Mouse (Mus musculus) olfactory bulb, adult 2 months (tissue): ENCODE measurements at regions not wholly inside any gene's neighbourhood (a gene's known extent, or its start where the extent isn't known, plus 50 kb on each side); places are given as distances from the start of the nearest gene placed in this dataset.

ENCODE experiments used
- H3K27ac ChIP-seq: fragments of 200-500 bp; 2 replicates; pipeline ENCODE4 v1.5.1; 2012; ENCODE audit warnings: low read depth, low read length; ENCODE audit not compliant: insufficient read depth
- H3K4me1 ChIP-seq: fragments of 200-500 bp; 2 replicates; pipeline ENCODE4 v1.6.1; 2012; ENCODE audit warnings: low read length; ENCODE audit not compliant: control insufficient read depth, insufficient read depth
- H3K4me3 ChIP-seq: fragments of 200-500 bp; 2 replicates; pipeline ENCODE4 v1.5.1; 2012; ENCODE audit warnings: mild to moderate bottlenecking, low read depth, low read length, moderate library complexity; ENCODE audit not compliant: insufficient read depth
- CTCF ChIP-seq: fragments of 200-500 bp; IDR thresholded peaks from 2 replicates; pipeline ENCODE4 v1.5.1; 2012; ENCODE audit warnings: low read depth, mild to moderate bottlenecking, low read length, moderate library complexity; ENCODE audit not compliant: insufficient read depth
- POLR2A ChIP-seq: fragments of 200-500 bp; IDR thresholded peaks from 2 replicates; pipeline ENCODE4 v1.6.1; 2012; ENCODE audit warnings: mild to moderate bottlenecking, low read depth, low read length, moderate library complexity; ENCODE audit not compliant: insufficient read depth
- WGBS: fragments of 180-500 bp; shearing (Covaris S2); methylation state at CpG from one replicate; pipeline ENCODE4 v1.1.7; 2018; 5-methylcytosine and 5-hydroxymethylcytosine counted together

- 47% methylated on average over 1 of the region's 1 CpGs for WGBS
Observed at GRCm38 (mm10) chr10:111831105-111831504, 141.4 kb upstream of the Krr1 start.

GRCm38 (mm10) chr10:111833611-111834010 is 138.9 kb upstream of the Krr1 start:
- Histone ChIP-seq H3K27ac (no peak overlapping the region), H3K4me1 (0 out of 2 replicates have a peak, but pooled peaks cover 2% of the 10 kb centered on the region), H3K4me3 (no peak overlapping the region)
- 98% methylated on average over 2 of the region's 2 CpGs for WGBS
- TF ChIP-seq POLR2A: no peak
- TF ChIP-seq CTCF: no peak

More at GRCm38 (mm10) chr10:111831105-111831504, 141.4 kb upstream of the Krr1 start:
- Histone ChIP-seq H3K4me3 (no peak overlapping the region), H3K4me1 (0 out of 2 replicates have a peak, but pooled peaks cover 2% of the 10 kb centered on the region), H3K27ac (no peak overlapping the region)
- TF ChIP-seq POLR2A (no peak), CTCF (no peak)

GRCm38 (mm10) chr10:111834280-111834679 is 138.2 kb upstream of the Krr1 start:
- Histone ChIP-seq H3K4me1 (0 out of 2 replicates have a peak, but pooled peaks cover 2% of the 10 kb centered on the region), H3K4me3 (no peak overlapping the region), H3K27ac (no peak overlapping the region)
- TF ChIP-seq CTCF (no peak), POLR2A (no peak)
- WGBS: 86% methylated on average over 5 of the region's 5 CpGs

GRCm38 (mm10) chr10:111834925-111835823 is 137.3 kb upstream of the Krr1 start:
- Histone ChIP-seq H3K4me1 (0 out of 2 replicates have a peak, but pooled peaks cover 2% of the 10 kb centered on the region), H3K4me3 (no peak overlapping the region), H3K27ac (no peak overlapping the region)
- 62% methylated on average over 11 of the region's 11 CpGs for WGBS
- TF ChIP-seq CTCF (no peak), POLR2A (no peak)

GRCm38 (mm10) chr10:111836191-111836590 is 136.3 kb upstream of the Krr1 start:
- TF ChIP-seq POLR2A (no peak), CTCF (no peak)
- Histone ChIP-seq H3K4me1 (0 out of 2 replicates have a peak, but pooled peaks cover 2% of the 10 kb centered on the region), H3K4me3 (no peak overlapping the region), H3K27ac (no peak overlapping the region)
- WGBS: 65% methylated on average over 5 of the region's 5 CpGs

GRCm38 (mm10) chr10:111836802-111837201 is 135.7 kb upstream of the Krr1 start:
- Histone ChIP-seq H3K27ac (no peak overlapping the region), H3K4me3 (no peak overlapping the region), H3K4me1 (0 out of 2 replicates have a peak, but pooled peaks cover 2% of the 10 kb centered on the region)
- no peak for TF ChIP-seq CTCF
- no peak for TF ChIP-seq POLR2A
- WGBS: 72% methylated on average over 4 of the region's 4 CpGs

GRCm38 (mm10) chr10:111842321-111842775 is 130.1 kb upstream of the Krr1 start:
- no peak for TF ChIP-seq POLR2A

GRCm38 (mm10) chr10:111842896-111843295 is 129.6 kb upstream of the Krr1 start:
- H3K4me1 ChIP-seq: no peaks in the 10 kb centered on the region
- no peak overlapping the region for H3K27ac ChIP-seq
- no peak overlapping the region for H3K4me3 ChIP-seq
- 47% methylated on average over 7 of the region's 7 CpGs for WGBS
- no peak for TF ChIP-seq POLR2A
- no peak for TF ChIP-seq CTCF

More at GRCm38 (mm10) chr10:111842321-111842775, 130.1 kb upstream of the Krr1 start:
- Histone ChIP-seq H3K27ac (no peak overlapping the region), H3K4me3 (no peak overlapping the region), H3K4me1 (no peaks in the 10 kb centered on the region)
- 81% methylated on average over 11 of the region's 11 CpGs for WGBS

- WGBS: 51% methylated on average over 9 of the region's 9 CpGs
- Histone ChIP-seq H3K4me1 (no peaks in the 10 kb centered on the region), H3K27ac (no peak overlapping the region), H3K4me3 (no peak overlapping the region)
- TF ChIP-seq CTCF (no peak), POLR2A (no peak)
Observed at GRCm38 (mm10) chr10:111843301-111843700, 129.2 kb upstream of the Krr1 start.
